Mouse (Mus musculus): ENCODE results near the gene Pon3. TPM values are rescaled to one million over a fixed set of nuclear protein-coding genes. Genes with fewer than 3 reads are reported as not detected.
"Not testable (repeated sequence)": the region's sequence is repeated elsewhere in the genome, so short reads cannot be mapped to it uniquely, and the experiment has no call there.

Pon3 gene
- polyA plus RNA-seq, 1 experiment: 2.5 TPM

DNA sequence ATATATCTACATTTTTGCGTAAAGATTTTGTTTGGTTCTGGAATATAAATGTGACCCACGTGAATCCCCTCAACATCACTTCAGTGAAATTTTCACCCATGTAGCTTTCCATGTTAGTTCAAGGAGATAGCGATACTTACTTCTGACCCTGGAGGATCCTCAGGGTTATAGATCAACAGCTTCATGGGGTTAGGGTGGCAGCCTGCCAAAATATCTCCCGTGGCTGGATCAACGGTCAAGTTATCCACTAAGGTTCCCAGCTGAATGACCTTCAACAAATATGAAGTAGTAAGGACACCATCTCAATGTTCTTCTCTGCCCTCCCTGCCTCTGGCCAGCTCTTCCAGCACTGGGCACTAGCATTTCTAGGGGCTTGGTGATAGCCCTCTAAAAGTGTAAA, 25.8 kb downstream of the Pon3 start:
- TF ChIP-seq POLR2A (IDR thresholded peaks at IDR 0.05; ENCODE audit: extremely low read depth, insufficient read depth, low read length) (no peak), CTCF (IDR thresholded peaks at IDR 0.05; ENCODE audit: extremely low read depth, insufficient read depth, low read length) (no peak)
- H3K27ac ChIP-seq (ENCODE audit: insufficient read depth, low read length): no peak overlapping the region
- no peak overlapping the region for H3K4me3 ChIP-seq (ENCODE audit: insufficient read depth, low read length)
- H3K4me1 ChIP-seq (ENCODE audit: control insufficient read depth, insufficient read depth, low read length): no peaks in the 10 kb centered on the region

DNA sequence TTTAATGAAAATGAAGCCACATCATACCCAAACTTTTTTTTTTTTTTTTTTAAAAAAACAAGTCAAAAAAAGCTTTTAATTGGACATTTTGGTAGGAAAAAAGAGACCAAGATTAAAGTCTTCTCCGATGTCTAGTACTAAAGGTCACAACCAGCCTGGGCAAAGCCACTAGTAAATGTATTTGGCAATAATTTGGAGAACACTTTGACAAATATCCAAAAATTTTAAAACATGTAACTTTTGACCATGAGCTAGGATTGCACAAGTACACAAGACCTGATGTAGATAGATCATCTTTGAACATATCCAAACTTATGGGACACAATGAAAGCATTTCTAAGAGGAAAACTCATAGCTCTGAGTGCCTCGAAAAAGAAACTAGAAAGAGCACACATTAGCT, 32.5 kb downstream of the Pon3 start:
- H3K4me3 ChIP-seq (ENCODE audit: insufficient read depth, low read length); H3K4me1 ChIP-seq (ENCODE audit: control insufficient read depth, insufficient read depth, low read length); H3K27ac ChIP-seq (ENCODE audit: insufficient read depth, low read length): not testable (repeated sequence)

DNA sequence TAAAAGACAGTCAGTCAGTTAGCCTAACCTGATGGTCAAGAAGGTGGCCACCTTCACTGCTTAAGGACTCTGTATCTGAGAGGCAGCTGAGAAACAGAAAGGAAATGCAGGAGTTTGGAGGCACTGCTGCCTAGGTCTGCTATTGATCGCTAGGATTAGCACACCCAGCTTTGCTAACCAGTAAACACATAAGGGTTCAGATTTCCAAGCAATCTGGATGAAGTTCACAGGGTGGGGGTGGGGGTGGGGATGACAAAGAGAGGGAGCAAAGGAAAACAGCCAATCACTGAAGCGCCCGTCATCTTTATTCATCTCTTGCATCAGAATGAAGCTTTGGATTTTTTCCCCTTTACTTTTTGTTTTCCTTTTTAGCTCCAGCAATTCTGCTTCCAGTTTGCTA, 34.0 kb downstream of the Pon3 start:
- Histone ChIP-seq H3K4me3 (ENCODE audit: insufficient read depth, low read length) (no peak overlapping the region), H3K27ac (ENCODE audit: insufficient read depth, low read length) (no peak overlapping the region), H3K4me1 (ENCODE audit: control insufficient read depth, insufficient read depth, low read length) (no peaks in the 10 kb centered on the region)
- TF ChIP-seq POLR2A (IDR thresholded peaks at IDR 0.05; ENCODE audit: extremely low read depth, insufficient read depth, low read length) (no peak), CTCF (IDR thresholded peaks at IDR 0.05; ENCODE audit: extremely low read depth, insufficient read depth, low read length) (no peak)

DNA sequence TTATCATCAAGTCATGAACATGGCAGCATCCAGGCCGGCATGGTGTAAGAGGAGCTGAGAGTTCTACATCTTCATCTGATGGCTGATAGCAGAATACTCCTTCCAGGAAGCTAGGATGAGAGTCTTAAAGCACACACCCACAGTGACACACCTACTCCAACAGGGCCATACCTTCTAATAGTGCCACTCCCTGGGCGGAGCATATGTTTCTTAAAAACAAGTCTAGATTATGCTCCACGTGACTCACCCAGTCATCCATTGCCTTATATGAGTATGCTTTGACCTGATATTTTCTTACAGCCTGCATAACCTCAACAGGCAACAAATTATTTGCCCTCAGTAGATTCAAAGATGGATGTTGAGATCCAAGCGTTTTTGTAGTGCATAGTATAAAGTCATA, 37.9 kb downstream of the Pon3 start:
- no peak for TF ChIP-seq CTCF (IDR thresholded peaks at IDR 0.05; ENCODE audit: extremely low read depth, insufficient read depth, low read length)
- TF ChIP-seq POLR2A (IDR thresholded peaks at IDR 0.05; ENCODE audit: extremely low read depth, insufficient read depth, low read length): no peak
- H3K4me3 ChIP-seq (ENCODE audit: insufficient read depth, low read length): no peak overlapping the region

DNA sequence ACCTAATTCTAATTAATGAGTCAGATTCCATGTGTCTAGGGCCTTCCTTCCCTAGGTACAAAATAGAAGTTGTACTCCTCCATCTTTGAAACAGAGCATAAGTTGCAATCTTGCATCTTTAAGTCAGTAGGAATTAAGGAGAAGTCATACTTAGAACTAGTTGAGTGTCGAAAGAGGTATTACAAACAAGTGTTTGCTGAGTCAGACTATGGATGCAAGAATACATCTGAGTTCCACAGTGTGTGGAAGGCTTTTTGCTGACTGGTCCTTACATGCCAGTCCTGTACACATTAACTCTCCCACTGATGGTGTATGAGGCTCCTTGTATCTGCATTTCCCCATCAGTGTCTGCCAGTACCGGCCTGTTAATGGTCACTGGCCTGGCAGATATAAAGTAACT, 48.3 kb downstream of the Pon3 start:
- Histone ChIP-seq H3K27ac (ENCODE audit: insufficient read depth, low read length) (no peak overlapping the region), H3K4me1 (ENCODE audit: control insufficient read depth, insufficient read depth, low read length) (no peaks in the 10 kb centered on the region), H3K4me3 (ENCODE audit: insufficient read depth, low read length) (no peak overlapping the region)
- no peak for TF ChIP-seq POLR2A (IDR thresholded peaks at IDR 0.05; ENCODE audit: extremely low read depth, insufficient read depth, low read length)
- TF ChIP-seq CTCF (IDR thresholded peaks at IDR 0.05; ENCODE audit: extremely low read depth, insufficient read depth, low read length): no peak

More for the DNA sequence above, 37.9 kb downstream of the Pon3 start:
- no peaks in the 10 kb centered on the region for H3K4me1 ChIP-seq (ENCODE audit: control insufficient read depth, insufficient read depth, low read length)
- H3K27ac ChIP-seq (ENCODE audit: insufficient read depth, low read length): no peak overlapping the region

DNA sequence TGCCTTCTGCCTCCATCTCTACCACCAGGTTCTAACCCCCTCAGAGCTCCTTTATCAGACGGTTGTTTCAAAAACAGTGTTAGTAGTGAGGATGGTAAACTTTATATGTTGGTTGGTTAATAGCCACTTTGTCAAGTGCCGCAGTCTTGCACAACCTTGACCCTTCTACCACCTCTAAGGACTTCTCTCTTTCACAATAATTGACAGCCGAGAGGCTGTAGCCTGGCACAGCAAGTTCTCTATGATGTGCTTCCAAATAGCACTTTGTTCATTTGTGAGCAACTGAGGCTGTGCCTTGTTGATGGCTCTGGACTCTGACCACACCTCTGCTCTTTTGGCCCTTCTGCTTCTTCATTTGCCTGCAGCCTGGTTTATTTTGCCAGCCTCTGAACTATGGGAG, 56.2 kb downstream of the Pon3 start:
- Histone ChIP-seq H3K4me3 (ENCODE audit: insufficient read depth, low read length) (no peak overlapping the region), H3K27ac (ENCODE audit: insufficient read depth, low read length) (no peak overlapping the region), H3K4me1 (ENCODE audit: control insufficient read depth, insufficient read depth, low read length) (no peaks in the 10 kb centered on the region)
- no peak for TF ChIP-seq POLR2A (IDR thresholded peaks at IDR 0.05; ENCODE audit: extremely low read depth, insufficient read depth, low read length)
- no peak for TF ChIP-seq CTCF (IDR thresholded peaks at IDR 0.05; ENCODE audit: extremely low read depth, insufficient read depth, low read length)

DNA sequence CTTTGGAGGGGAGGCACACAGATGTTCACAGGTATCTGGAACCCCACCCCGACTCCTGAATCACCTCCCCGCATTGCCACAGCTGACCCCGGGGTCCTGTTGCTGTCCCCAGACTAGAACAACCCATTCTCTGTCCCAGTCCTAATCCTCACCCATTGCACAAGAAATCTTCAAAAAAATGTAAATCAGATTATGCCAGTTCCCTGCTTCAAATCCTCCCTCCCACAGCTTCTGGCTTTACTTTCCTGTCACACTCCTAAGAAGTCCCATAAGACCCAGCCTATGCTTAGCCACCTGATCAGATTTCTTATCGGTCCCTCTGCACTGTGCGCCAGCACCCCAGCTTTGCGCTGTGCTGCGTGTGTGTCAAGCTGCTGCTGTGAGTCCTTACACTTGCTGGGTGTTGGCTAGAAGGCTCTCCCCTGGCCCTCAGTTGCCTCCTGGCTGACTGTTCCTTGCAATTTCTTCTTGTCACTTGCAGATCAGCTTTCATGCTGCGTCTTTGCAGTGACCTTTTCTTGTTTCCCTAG, 56.6 kb downstream of the Pon3 start:
- Histone ChIP-seq H3K27ac (ENCODE audit: insufficient read depth, low read length) (no peak overlapping the region), H3K4me3 (ENCODE audit: insufficient read depth, low read length) (no peak overlapping the region), H3K4me1 (ENCODE audit: control insufficient read depth, insufficient read depth, low read length) (no peaks in the 10 kb centered on the region)
- no peak for TF ChIP-seq POLR2A (IDR thresholded peaks at IDR 0.05; ENCODE audit: extremely low read depth, insufficient read depth, low read length)

DNA sequence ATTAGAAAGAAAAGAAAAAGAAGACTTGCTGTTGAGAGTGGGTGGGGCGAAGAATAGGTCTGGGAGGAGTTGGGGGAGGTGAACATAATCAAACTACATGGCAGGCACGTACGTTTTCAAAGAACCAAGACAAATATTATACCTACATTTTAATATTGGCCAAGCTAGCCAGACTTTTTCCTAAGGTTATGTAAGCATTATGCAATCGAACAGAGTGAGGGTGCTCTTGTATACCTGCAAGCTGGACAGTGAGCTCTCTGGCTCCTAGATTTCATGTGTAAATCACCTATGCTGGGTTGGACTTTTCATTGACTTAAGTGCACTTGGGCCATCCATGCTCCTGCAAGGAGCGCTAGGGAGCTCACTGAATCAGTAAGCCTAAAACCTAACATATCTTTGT, 57.5 kb downstream of the Pon3 start:
- TF ChIP-seq POLR2A (IDR thresholded peaks at IDR 0.05; ENCODE audit: extremely low read depth, insufficient read depth, low read length) (no peak), CTCF (IDR thresholded peaks at IDR 0.05; ENCODE audit: extremely low read depth, insufficient read depth, low read length) (no peak)
- H3K4me3 ChIP-seq (ENCODE audit: insufficient read depth, low read length): no peak overlapping the region
- no peak overlapping the region for H3K27ac ChIP-seq (ENCODE audit: insufficient read depth, low read length)
- H3K4me1 ChIP-seq (ENCODE audit: control insufficient read depth, insufficient read depth, low read length): no peaks in the 10 kb centered on the region

DNA sequence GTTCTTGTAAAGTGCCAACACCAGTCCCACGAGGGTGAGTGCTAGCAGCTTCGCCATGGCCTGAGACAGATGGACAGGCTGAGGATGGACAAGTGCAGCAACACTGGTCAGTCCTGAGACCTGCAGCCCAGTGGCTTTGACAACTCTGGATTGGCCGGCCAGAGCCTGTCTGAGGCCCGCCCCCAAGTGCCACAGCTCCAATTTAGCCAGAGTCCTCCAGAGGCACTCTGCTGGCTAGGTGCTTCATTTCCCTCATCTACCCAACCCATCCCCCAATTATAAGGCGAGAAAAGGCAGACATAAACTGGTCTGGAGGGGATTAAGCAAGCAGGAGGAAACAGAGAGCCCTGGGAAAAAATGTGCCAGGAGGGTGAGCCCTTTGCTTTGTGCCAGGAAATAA, 62.4 kb downstream of the Pon3 start, which contains the start of gene Pon1:
TSS of gene Pon1 (minus strand) at position 254 of the 400 bp plus-strand sequence.
- no peak for TF ChIP-seq CTCF (IDR thresholded peaks at IDR 0.05; ENCODE audit: extremely low read depth, insufficient read depth, low read length)
- TF ChIP-seq POLR2A (IDR thresholded peaks at IDR 0.05; ENCODE audit: extremely low read depth, insufficient read depth, low read length): no peak
- Histone ChIP-seq H3K4me3 (ENCODE audit: insufficient read depth, low read length) (no peak within 1 kb of the TSS), H3K4me1 (ENCODE audit: control insufficient read depth, insufficient read depth, low read length) (no peaks in the 10 kb centered on the region), H3K27ac (ENCODE audit: insufficient read depth, low read length) (no peak within 1 kb of the TSS)

DNA sequence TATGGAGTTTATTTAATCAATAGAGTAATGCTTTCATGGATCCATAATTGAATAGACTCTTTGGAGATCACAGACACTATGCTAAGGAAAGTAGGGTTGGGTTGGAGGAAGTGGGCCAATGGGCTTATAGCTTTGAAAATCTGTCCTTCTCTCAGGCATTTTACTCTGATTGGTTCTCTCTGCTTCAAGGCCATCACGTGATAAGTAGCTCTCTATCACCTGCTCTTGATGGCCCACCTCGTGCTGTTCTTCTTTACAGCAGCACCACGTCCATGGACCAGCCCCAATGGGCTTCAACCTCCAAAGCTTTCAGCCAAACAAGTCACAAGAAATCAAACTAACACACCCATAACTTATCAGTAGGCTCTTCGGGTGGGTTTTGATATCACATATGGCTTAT, 65.3 kb downstream of the Pon3 start:
- H3K4me3 ChIP-seq (ENCODE audit: insufficient read depth, low read length): no peak overlapping the region
- no peaks in the 10 kb centered on the region for H3K4me1 ChIP-seq (ENCODE audit: control insufficient read depth, insufficient read depth, low read length)
- H3K27ac ChIP-seq (ENCODE audit: insufficient read depth, low read length): no peak overlapping the region
- TF ChIP-seq CTCF (IDR thresholded peaks at IDR 0.05; ENCODE audit: extremely low read depth, insufficient read depth, low read length): no peak
- TF ChIP-seq POLR2A (IDR thresholded peaks at IDR 0.05; ENCODE audit: extremely low read depth, insufficient read depth, low read length): no peak

DNA sequence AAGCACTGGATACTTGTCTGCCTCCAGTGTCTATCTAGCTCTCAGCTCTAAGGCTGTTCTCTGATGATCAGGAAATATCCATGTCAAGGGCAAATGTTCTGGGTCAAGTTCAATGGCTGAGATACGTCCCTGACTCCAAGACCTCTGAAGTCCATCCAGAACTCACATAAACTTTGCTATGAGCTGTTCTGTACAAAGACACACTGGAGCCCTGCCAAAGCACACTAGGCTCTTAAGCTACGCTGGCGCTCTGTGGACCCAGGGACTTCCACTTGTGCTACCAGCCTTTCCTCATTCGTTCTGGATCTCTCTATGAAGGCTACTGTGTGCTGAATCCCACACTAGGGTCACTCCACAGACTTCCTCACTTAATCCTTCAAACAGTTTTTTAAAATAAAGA, 66.6 kb downstream of the Pon3 start:
- Histone ChIP-seq H3K4me3 (ENCODE audit: insufficient read depth, low read length) (no peak overlapping the region), H3K4me1 (ENCODE audit: control insufficient read depth, insufficient read depth, low read length) (no peaks in the 10 kb centered on the region), H3K27ac (ENCODE audit: insufficient read depth, low read length) (no peak overlapping the region)
- TF ChIP-seq CTCF (IDR thresholded peaks at IDR 0.05; ENCODE audit: extremely low read depth, insufficient read depth, low read length): no peak
- TF ChIP-seq POLR2A (IDR thresholded peaks at IDR 0.05; ENCODE audit: extremely low read depth, insufficient read depth, low read length): no peak
